Mouse (Mus musculus) heart, adult 2 months (tissue): ENCODE data around the gene Cacna1h. TPM values are rescaled to one million over a fixed set of nuclear protein-coding genes. Genes with fewer than 3 reads are reported as not detected.

Experiments used
- DNase-seq, 2 experiments: peaks; one replicate each; pipeline ENCODE4 v3.0.0; 2021
- H3K27ac ChIP-seq: fragments of 200-600 bp; 2 replicates; pipeline ENCODE4 v1.8.1; 2022
- H3K27me3 ChIP-seq: fragments of 200-500 bp; 2 replicates; pipeline ENCODE4 v1.6.1; 2012; ENCODE audit warnings: mild to moderate bottlenecking, low read length, inconsistent platforms, mixed read lengths; ENCODE audit not compliant: control insufficient read depth, insufficient read depth
- H3K36me3 ChIP-seq: fragments of 200-500 bp; 2 replicates; pipeline ENCODE4 v1.6.1; 2012; ENCODE audit warnings: low read length, inconsistent platforms; ENCODE audit not compliant: control insufficient read depth, insufficient read depth
- H3K4me1 ChIP-seq: fragments of 200-500 bp; 2 replicates; pipeline ENCODE4 v1.6.1; 2011; ENCODE audit warnings: low read length; ENCODE audit not compliant: control insufficient read depth, insufficient read depth
- H3K4me3 ChIP-seq: fragments of 200-600 bp; 2 replicates; pipeline ENCODE4 v1.8.1; 2022
- H3K79me2 ChIP-seq: fragments of 200-500 bp; replicated peaks from 2 replicates; pipeline ENCODE4 v1.6.1; 2012; ENCODE audit warnings: mild to moderate bottlenecking, inconsistent platforms, low read length, moderate library complexity, mixed read lengths; ENCODE audit not compliant: control insufficient read depth, insufficient read depth
- H3K9ac ChIP-seq: fragments of 200-500 bp; 2 replicates; pipeline ENCODE4 v1.6.1; 2012; ENCODE audit warnings: low read depth, mild to moderate bottlenecking, control low read depth, inconsistent platforms, low read length, mixed read lengths
- CTCF ChIP-seq: fragments of 200-600 bp; IDR thresholded peaks from 2 replicates; pipeline ENCODE4 v1.8.1; 2022; ENCODE audit warnings: antibody characterized with exemption, mild to moderate bottlenecking, moderate library complexity
- EP300 ChIP-seq: fragments of 200-500 bp; IDR thresholded peaks from 2 replicates; pipeline ENCODE4 v1.6.1; 2011; ENCODE audit warnings: low read depth, low read length, control low read depth; ENCODE audit not compliant: insufficient read depth
- POLR2A ChIP-seq: fragments of 200-500 bp; IDR thresholded peaks from 2 replicates; pipeline ENCODE4 v1.6.1; 2011; ENCODE audit warnings: mild to moderate bottlenecking, low read depth, low read length, control low read depth; ENCODE audit not compliant: insufficient read depth
- WGBS: fragments of 180-500 bp; shearing (Covaris S2); methylation state at CpG from one replicate; pipeline ENCODE4 v1.1.7; 2018; 5-methylcytosine and 5-hydroxymethylcytosine counted together
- intact Hi-C: fragments of 180-260 bp; cut with DNase I; formaldehyde crosslinking; loops from one replicate; pipeline ENCODE4 v1.15.1; 2025
- polyA plus RNA-seq: library from polyadenylated mRNA; depleted of rRNA; stranded (reverse); fragments of >200 nt; gene quantifications from 2 replicates; pipeline ENCODE4 v1.2.3, GENCODE M21; 2012
- total RNA-seq, 2 experiments: library from RNA; stranded (reverse); gene quantifications; 2 replicates each; pipeline ENCODE4 v1.2.3; 2021

Cacna1h gene
- total and polyA plus RNA-seq, 3 experiments: 4.5 to 20.4 (median 5.5) TPM

- H3K27me3 ChIP-seq: no peaks in the 10 kb centered on the region
- no peaks in the 10 kb centered on the region for H3K4me1 ChIP-seq
- H3K79me2 ChIP-seq: no peaks in the 10 kb centered on the region
- no peak overlapping the region for H3K9ac ChIP-seq
- no peaks in the 10 kb centered on the region for H3K36me3 ChIP-seq
- no peak overlapping the region for H3K4me3 ChIP-seq
- H3K27ac ChIP-seq: no peak overlapping the region
- no peak for DNase-seq
- intact Hi-C loops: no loop called here
- TF ChIP-seq CTCF: no peak
- TF ChIP-seq POLR2A: no peak
- TF ChIP-seq EP300: no peak
- 81% methylated on average over 6 of the region's 6 CpGs for whole genome bisulfite sequencing
Measured at GRCm38 (mm10) chr17:25441417-25441816, 7.8 kb upstream of the Cacna1h start.

GRCm38 (mm10) chr17:25433223-25433616 lies 363 bp downstream of the Cacna1h start:
- H3K79me2 ChIP-seq: no peaks in the 10 kb centered on the region
- intact Hi-C loops: loop anchor here (5.0 kb wide), 1 partner anchor 36 kb away; no protein-coding TSS in a partner anchor
- H3K4me1 ChIP-seq: 0 out of 2 replicates have a peak, but pooled peaks cover 1% of the 10 kb centered on the region
- H3K4me3 ChIP-seq: peak overlapping the region; percentile 54
- H3K36me3 ChIP-seq: no peaks in the 10 kb centered on the region
- WGBS: 2% methylated on average over 40 of the region's 40 CpGs
- no peak overlapping the region; the same call in 1 of the 2 replicates for H3K27ac ChIP-seq
- peak overlapping the region; percentile 56 for H3K9ac ChIP-seq
- peak in 1 of 2 experiments; percentile 50 for DNase-seq
- no peak for TF ChIP-seq CTCF
- TF ChIP-seq POLR2A: no peak
- no peak for TF ChIP-seq EP300
- peaks cover 6% of the 10 kb centered on the region for H3K27me3 ChIP-seq

GRCm38 (mm10) chr17:25432433-25433181 lies 976 bp downstream of the Cacna1h start:
- H3K9ac ChIP-seq: peak overlapping the region; percentile 53
- intact Hi-C loops: loop anchor here (5.0 kb wide), 1 partner anchor 35 kb away; no protein-coding TSS in a partner anchor
- H3K4me1 ChIP-seq: 0 out of 2 replicates have a peak, but pooled peaks cover 1% of the 10 kb centered on the region
- H3K27ac ChIP-seq: no peak overlapping the region; the same call in 1 of the 2 replicates
- H3K79me2 ChIP-seq: no peaks in the 10 kb centered on the region
- WGBS: 6% methylated on average over 53 of the region's 53 CpGs
- peak overlapping the region; percentile 54 for H3K4me3 ChIP-seq
- H3K36me3 ChIP-seq: no peaks in the 10 kb centered on the region
- DNase-seq: peak; percentile 12 to 38
- TF ChIP-seq POLR2A: no peak
- TF ChIP-seq EP300: no peak
- TF ChIP-seq CTCF: no peak
- H3K27me3 ChIP-seq: peaks cover 6% of the 10 kb centered on the region

GRCm38 (mm10) chr17:25430534-25430933 lies 3.0 kb downstream of the Cacna1h start:
- intact Hi-C loops: loop anchor here (5.0 kb wide), 1 partner anchor 33 kb away; no protein-coding TSS in a partner anchor
- Histone ChIP-seq H3K79me2 (no peaks in the 10 kb centered on the region), H3K27me3 (peaks cover 6% of the 10 kb centered on the region), H3K36me3 (no peaks in the 10 kb centered on the region), H3K4me3 (no peak overlapping the region), H3K9ac (no peak overlapping the region), H3K27ac (no peak overlapping the region), H3K4me1 (peaks cover 1% of the 10 kb centered on the region; the same call in 1 of the 2 replicates)
- 65% methylated on average over 8 of the region's 8 CpGs for WGBS
- DNase-seq: no peak
- TF ChIP-seq CTCF (no peak), POLR2A (no peak), EP300 (no peak)

GRCm38 (mm10) chr17:25429886-25430285 lies 3.7 kb downstream of the Cacna1h start:
- Histone ChIP-seq H3K4me1 (peaks cover 1% of the 10 kb centered on the region; the same call in 1 of the 2 replicates), H3K4me3 (no peak overlapping the region)

GRCm38 (mm10) chr17:25429240-25429639 lies 4.3 kb downstream of the Cacna1h start:
- TF ChIP-seq CTCF (no peak), EP300 (no peak), POLR2A (no peak)
- H3K4me1 ChIP-seq: peaks cover 1% of the 10 kb centered on the region; the same call in 1 of the 2 replicates
- H3K27ac ChIP-seq: no peak overlapping the region
- no peak overlapping the region for H3K9ac ChIP-seq
- H3K27me3 ChIP-seq: peaks cover 6% of the 10 kb centered on the region
- no peaks in the 10 kb centered on the region for H3K79me2 ChIP-seq
- no peak overlapping the region for H3K4me3 ChIP-seq
- intact Hi-C loops: no loop called here
- 63% methylated on average over 5 of the region's 5 CpGs for WGBS
- no peaks in the 10 kb centered on the region for H3K36me3 ChIP-seq
- DNase-seq: no peak

More at GRCm38 (mm10) chr17:25429886-25430285, 3.7 kb downstream of the Cacna1h start:
- WGBS: 46% methylated on average over 6 of the region's 6 CpGs
- no peak for DNase-seq
- Histone ChIP-seq H3K27ac (no peak overlapping the region), H3K79me2 (no peaks in the 10 kb centered on the region), H3K27me3 (peaks cover 6% of the 10 kb centered on the region), H3K36me3 (no peaks in the 10 kb centered on the region), H3K9ac (no peak overlapping the region)
- TF ChIP-seq POLR2A (no peak), EP300 (no peak), CTCF (no peak)
- intact Hi-C loops: loop anchor here (5.0 kb wide), 1 partner anchor 33 kb away; no protein-coding TSS in a partner anchor
